Mouse (Mus musculus) stomach, postnatal 0 days (tissue): ENCODE data around the gene Pip5k1b.

ENCODE experiments used
- CTCF ChIP-seq: IDR thresholded peaks from 2 replicates; pipeline ENCODE4 v1.5.1; 2016; ENCODE audit warnings: antibody characterized with exemption, low read depth, mild to moderate bottlenecking, moderate library complexity
- EP300 ChIP-seq: optimal IDR thresholded peaks from 2 replicates; pipeline ENCODE3; 2016; ENCODE audit warnings: antibody characterized with exemption

DNA sequence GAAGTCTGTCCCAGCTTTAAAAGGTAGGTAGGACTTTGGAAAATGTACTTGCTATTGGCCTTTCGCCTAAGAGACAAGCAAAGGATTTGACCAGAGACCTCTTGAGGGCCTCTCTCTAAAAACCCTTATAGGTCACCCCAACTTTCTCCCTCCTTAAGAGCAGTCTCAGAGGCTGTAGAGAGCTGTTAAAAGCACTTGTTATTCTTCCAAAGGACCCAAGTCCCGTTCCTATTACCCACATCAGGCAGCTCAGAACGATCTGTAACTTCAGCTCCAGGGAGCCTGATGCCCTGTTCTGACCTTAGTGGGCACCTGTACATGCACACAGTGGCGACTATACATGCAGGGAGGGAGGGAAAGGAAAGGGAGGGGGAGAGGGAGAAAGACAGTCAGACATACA lies 18.0 kb downstream of the Pip5k1b start:
- TF ChIP-seq EP300 (no peak), CTCF (no peak)
